Mouse (Mus musculus): ENCODE data around the gene Pnkd. TPM values are rescaled to one million over a fixed set of nuclear protein-coding genes. Genes with fewer than 3 reads are reported as not detected.

Pnkd gene
- total RNA-seq, 2 experiments from 2014 or later, result 125 to 130 TPM

- DNase-seq (ENCODE audit: low spot score in 2 of 2), result no peak
Measured at GRCm38 (mm10) chr1:74353453-74354229, 68.9 kb downstream of the Pnkd start.

- no peak for DNase-seq (ENCODE audit: low spot score in 2 of 2)
Measured at GRCm38 (mm10) chr1:74357531-74357930, 72.8 kb downstream of the Pnkd start.

- DNase-seq (ENCODE audit: low spot score in 2 of 2), result no peak
Measured at GRCm38 (mm10) chr1:74359952-74360517, 75.3 kb downstream of the Pnkd start.

GRCm38 (mm10) chr1:74361812-74362211 lies 77.1 kb downstream of the Pnkd start, which contains the start of gene Catip:
Gene Catip (plus strand): TSS chr1:74362108.
- peak; percentile 76 to 78 for DNase-seq (ENCODE audit: low spot score in 2 of 2)

- peak in 1 of 2 experiments; percentile 28 for DNase-seq (ENCODE audit: low spot score in 2 of 2)
Measured at GRCm38 (mm10) chr1:74362325-74363229, 77.8 kb downstream of the Pnkd start.

GRCm38 (mm10) chr1:74363437-74363836 lies 78.7 kb downstream of the Pnkd start:
- no peak for DNase-seq (ENCODE audit: low spot score in 2 of 2)

- DNase-seq (ENCODE audit: low spot score in 2 of 2), result no peak
Measured at GRCm38 (mm10) chr1:74364270-74364669, 79.5 kb downstream of the Pnkd start.

GRCm38 (mm10) chr1:74367886-74368645 lies 83.3 kb downstream of the Pnkd start:
- DNase-seq (ENCODE audit: low spot score in 2 of 2), result peak in 1 of 2 experiments; percentile 36

GRCm38 (mm10) chr1:74370040-74370439 lies 85.3 kb downstream of the Pnkd start:
- no peak for DNase-seq (ENCODE audit: low spot score in 2 of 2)

GRCm38 (mm10) chr1:74373372-74373771 lies 88.6 kb downstream of the Pnkd start:
- DNase-seq (ENCODE audit: low spot score in 2 of 2), result no peak

- no peak for DNase-seq (ENCODE audit: low spot score in 2 of 2)
Measured at GRCm38 (mm10) chr1:74374980-74375379, 90.2 kb downstream of the Pnkd start, which contains the start of gene Slc11a1. Gene Slc11a1 (plus strand): TSS chr1:74375195.

- DNase-seq (ENCODE audit: low spot score in 2 of 2), result no peak
Measured at GRCm38 (mm10) chr1:74375561-74375960, 90.8 kb downstream of the Pnkd start.

GRCm38 (mm10) chr1:74376396-74376795 lies 91.7 kb downstream of the Pnkd start:
- DNase-seq (ENCODE audit: low spot score in 2 of 2), result no peak

GRCm38 (mm10) chr1:74379058-74379504 lies 94.4 kb downstream of the Pnkd start:
- DNase-seq (ENCODE audit: low spot score in 2 of 2), result no peak

GRCm38 (mm10) chr1:74380484-74380883 lies 95.8 kb downstream of the Pnkd start:
- no peak for DNase-seq (ENCODE audit: low spot score in 2 of 2)

GRCm38 (mm10) chr1:74381588-74382021 lies 96.9 kb downstream of the Pnkd start:
- DNase-seq (ENCODE audit: low spot score in 2 of 2), result no peak

GRCm38 (mm10) chr1:74383385-74383784 lies 98.7 kb downstream of the Pnkd start:
- no peak for DNase-seq (ENCODE audit: low spot score in 2 of 2)

GRCm38 (mm10) chr1:74384525-74384924 lies 99.8 kb downstream of the Pnkd start:
- no peak for DNase-seq (ENCODE audit: low spot score in 2 of 2)

- DNase-seq (ENCODE audit: low spot score in 2 of 2), result no peak
Measured at GRCm38 (mm10) chr1:74385064-74385463, 100.3 kb downstream of the Pnkd start.

GRCm38 (mm10) chr1:74385531-74385930 lies 100.8 kb downstream of the Pnkd start:
- DNase-seq (ENCODE audit: low spot score in 2 of 2), result no peak

- DNase-seq (ENCODE audit: low spot score in 2 of 2), result no peak
Measured at GRCm38 (mm10) chr1:74386363-74386713, 101.6 kb downstream of the Pnkd start.
